Mouse (Mus musculus) liver, embryonic 14.5 days (tissue): Measurements from ENCODE around the gene Atp5d.

Experiments used
- CTCF ChIP-seq: IDR thresholded peaks from 2 replicates; pipeline ENCODE4 v1.5.1; 2016; ENCODE audit warnings: antibody characterized with exemption, low read depth, control low read depth
- EP300 ChIP-seq: IDR thresholded peaks from 2 replicates; pipeline ENCODE4 v1.6.1; 2016; ENCODE audit warnings: antibody characterized with exemption, low read depth

- TF ChIP-seq CTCF, result no peak
- no peak for TF ChIP-seq EP300
Measured at GRCm38 (mm10) chr10:80098630-80099029, 39.8 kb upstream of the Atp5d start.
